Mouse (Mus musculus) kidney, adult 8-10 months (tissue): ENCODE data around the gene Trp53.
A peak's percentile ranks its signal among the peaks of the same experiment; 100 is the strongest.
"Not testable (repeated sequence)": the region's sequence is repeated elsewhere in the genome, so short reads cannot be mapped to it uniquely, and the experiment has no call there.

ENCODE experiments used
- DNase-seq, 2 experiments: peaks; one replicate each; pipeline ENCODE4 v3.0.0; 2022

Trp53 gene

GRCm38 (mm10) chr11:69580091-69580514 is at the start of gene Trp53, which contains the start of gene Wrap53:
Gene Trp53, plus strand, starts transcription at chr11:69580359.
Gene Wrap53, minus strand, starts transcription at chr11:69580255.
- DNase-seq = peak; percentile 96

GRCm38 (mm10) chr11:69530755-69531154 is 49.4 kb upstream of the Trp53 start:
- DNase-seq = not testable (repeated sequence)

DNA sequence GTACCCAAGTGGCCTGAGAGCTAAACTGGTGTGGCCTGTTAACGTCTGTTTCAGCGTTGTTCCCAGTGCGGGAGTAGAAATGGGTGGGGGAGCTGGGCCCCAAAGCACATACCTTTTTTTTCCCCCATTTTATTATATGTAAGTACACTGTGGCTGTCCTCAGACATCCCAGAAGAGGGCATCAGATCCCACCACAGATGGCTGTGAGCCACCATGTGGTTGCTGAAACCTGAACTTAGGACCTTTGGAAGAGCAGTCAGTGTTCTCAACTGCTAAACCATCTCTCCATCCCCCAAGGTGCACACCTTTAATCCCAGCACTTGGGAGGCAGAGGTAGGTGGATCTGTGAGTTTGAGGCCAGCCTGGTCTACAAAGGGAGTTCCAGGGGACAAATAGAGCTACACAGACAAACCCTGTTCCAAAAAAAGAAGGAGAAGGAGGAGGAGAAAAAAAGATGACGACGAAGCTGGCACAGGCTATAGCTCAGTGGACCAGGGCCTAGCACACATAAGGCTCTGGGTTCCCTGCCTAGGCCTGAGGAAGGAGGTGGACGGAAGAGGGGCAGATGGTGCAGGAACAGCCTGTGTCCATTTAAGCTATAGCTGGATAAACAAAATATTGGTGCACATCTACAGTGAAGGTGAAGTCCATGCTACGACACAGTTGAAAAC is 47.5 kb upstream of the Trp53 start:
- DNase-seq = no peak

DNA sequence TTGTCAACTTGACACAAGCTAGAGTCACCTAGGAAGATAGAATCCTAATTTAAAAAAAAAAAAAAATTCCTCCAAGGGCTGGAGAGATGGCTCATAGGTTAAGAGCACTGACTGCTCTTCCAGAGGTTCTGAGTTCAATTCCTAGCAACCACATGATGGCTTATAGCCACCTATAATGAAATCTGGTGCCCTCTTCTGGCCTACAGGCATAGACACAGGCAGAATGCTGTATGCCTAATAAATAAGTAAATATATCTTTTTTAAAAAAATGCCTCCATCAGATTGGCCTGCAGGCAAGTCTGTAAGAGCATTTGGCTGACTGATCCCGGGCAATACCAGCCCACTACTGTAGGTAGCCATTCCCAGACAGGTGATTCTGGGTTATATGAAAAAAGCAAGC is 45.2 kb upstream of the Trp53 start:
- DNase-seq = no peak

- no peak for DNase-seq
Observed at GRCm38 (mm10) chr11:69540700-69541099, 39.5 kb upstream of the Trp53 start.

DNA sequence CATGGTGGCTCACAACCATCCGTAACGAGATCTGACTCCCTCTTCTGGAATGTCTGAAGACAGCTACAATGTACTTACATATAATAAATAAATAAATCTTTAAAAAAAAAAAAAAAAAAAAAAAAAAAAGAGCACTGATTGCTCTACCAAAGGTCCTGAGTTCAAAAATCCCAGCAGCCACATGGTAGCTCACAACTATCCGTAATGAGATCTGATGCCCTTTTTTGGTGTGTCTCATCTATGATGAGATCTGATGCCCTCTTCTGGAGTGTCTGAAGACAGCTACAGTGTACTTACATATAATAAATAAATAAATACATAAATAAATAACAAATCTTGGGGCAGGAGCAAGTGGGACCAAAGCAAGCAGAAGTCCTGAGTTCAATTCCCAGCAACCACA is 38.4 kb upstream of the Trp53 start:
- not testable (repeated sequence) for DNase-seq

GRCm38 (mm10) chr11:69543598-69543997 is 36.6 kb upstream of the Trp53 start:
- DNase-seq = no peak

GRCm38 (mm10) chr11:69545957-69546356 is 34.2 kb upstream of the Trp53 start:
- no peak for DNase-seq

DNA sequence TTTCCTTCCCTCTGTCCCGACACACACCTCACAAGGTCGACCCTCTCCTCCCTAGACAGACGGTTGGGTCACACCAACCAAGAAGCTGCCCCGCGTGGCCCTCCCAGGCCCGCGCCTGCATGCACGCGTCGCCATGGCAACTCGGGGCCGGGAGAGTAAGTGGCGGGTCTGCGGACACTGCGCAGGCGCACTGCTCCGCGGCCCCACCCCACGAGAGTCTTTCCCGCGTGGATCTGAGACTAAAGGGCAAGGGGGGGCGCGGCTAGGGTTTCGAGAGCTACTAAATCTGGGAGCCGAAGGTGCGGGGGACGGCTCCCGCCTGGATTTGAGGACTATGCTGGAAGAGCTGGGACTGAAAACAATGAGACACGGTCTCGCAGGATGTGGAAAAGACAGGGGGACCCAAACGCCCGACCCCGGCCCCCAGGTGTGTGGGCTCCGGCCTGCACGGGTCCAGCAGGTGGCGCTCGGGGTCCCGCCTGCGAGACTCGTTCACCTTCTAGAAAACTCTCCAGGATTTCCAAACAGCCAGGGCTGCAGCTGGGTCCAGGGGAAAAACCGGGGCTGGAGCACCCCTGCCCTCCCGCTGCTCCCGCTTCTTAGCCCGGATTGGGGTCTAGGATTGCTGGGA is 33.6 kb upstream of the Trp53 start:
- DNase-seq = peak; percentile 62 to 74

DNA sequence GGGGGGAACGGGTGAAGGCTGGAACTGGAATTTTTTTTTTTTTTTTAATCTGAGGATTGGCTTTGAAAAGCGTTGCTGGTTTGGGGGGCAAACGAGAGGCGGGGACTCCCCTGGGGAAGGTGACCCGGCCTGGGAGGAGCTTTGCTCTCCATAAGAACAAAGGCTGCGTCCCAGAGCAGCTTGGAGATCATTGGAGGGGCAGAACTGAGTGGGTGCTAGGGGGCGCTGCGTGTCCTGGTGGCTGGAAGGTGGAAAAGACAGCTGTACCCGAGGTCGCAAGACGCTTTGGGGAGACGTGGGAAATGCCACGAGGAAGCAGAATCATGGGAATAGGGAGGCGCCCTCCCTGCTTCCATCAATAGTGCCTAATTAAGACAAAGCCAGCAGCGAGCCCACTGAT is 33.1 kb upstream of the Trp53 start:
- peak; percentile 27 to 60 for DNase-seq

DNA sequence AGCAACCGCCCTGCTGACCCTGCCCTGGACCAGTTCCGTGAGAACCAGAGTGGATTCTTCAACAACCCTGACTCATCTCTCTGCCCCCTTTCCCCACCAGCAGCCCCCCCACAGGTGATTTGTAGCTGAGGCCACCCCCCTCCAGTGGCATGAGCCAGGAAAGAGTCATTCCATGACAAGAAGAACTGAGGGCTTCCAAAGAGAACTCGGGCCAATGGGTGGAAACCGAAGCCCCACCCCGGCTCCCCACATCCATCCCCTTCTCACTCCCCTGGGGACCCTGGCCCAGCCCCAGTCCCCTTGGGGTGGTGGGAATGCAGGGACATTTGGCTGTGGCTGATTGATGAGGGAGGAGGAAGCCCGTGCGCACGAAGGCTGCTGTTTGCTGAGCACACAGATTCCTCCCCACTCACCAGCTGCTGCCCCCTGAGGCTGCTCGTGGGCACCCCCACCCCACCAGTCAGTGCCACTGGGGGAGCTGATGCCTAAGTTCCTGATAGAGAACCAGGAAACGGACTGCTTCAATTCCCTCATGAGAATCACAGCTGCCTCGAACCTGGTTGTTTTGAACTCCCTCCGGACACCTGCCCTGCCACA is 31.0 kb upstream of the Trp53 start, which contains the start of gene Dnah2:
TSS of gene Dnah2 (minus strand) at position 51 of the 597 bp plus-strand sequence.
- DNase-seq = no peak

DNA sequence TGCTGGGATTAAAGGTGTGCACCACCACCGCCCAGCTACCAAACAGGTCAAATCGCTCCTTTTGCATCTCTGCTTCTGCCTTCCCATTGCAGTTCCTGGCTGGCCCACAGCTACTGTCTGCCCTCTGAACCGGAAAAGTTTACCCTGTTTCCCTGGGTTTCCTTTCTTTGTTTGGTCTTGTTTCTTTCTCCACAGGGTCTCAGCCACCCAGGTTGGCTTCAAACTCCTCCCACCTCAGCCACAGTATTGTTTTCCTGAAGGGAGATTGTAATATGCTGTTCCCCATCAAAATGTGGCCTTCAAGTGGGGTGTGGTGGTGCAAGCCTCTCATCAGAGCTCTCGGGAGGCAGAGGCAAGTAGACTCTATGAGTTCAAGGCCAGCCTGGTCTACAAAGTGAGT is 28.8 kb upstream of the Trp53 start:
- no peak for DNase-seq

DNA sequence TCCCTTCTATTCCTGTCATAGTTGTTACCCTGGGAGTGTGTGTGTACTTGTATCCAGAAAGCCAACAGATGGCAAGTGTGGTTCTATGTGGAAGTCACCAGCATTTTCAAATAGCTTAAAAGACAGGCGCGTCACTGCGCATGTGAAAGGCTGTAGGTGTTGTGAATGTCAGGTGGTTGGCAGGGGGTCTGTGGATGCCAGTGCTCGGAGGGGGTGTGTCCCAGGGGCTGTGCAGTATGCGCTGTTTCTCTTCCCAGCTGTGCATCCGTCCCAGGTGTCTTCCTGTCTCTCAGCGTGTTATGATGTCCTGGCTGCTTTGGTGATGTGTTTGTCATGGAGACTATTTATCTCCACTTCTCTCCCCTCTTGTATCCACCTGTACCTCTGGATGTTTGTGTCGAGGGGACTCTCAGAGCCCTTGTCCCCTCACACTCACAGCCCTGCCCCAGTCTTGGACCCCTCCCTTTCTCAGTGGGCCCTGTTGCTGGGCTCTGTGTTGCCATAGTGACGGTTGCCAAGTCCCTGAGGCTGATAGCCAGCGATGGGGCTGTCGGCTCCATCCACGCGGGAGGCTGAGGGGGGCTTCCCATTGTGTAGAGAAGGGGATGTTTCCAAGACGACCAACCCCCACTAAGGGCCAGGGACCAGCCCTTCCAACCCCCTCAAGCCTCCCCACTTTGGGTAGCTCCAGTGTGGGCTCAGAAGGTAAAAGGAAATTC is 27.4 kb upstream of the Trp53 start:
- DNase-seq = no peak

DNA sequence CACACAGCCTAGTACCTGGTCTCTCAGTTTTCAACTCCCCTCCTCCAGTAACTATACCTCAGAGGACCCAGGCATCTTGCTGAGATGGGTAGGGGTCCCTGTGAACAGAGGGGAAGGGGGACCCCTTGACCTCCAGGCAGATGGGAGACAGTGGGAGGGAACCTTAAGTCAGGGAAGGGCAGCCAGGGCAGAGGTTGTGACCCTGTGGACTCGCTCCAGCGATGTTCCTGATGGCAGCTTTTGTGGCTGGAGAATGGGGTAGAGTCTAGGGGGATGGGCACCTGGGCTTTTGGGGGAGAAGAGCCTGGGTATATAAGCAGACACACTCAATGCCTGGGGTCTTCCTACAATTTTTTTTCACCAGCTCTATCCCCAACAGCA is 26.8 kb upstream of the Trp53 start:
- no peak for DNase-seq

DNA sequence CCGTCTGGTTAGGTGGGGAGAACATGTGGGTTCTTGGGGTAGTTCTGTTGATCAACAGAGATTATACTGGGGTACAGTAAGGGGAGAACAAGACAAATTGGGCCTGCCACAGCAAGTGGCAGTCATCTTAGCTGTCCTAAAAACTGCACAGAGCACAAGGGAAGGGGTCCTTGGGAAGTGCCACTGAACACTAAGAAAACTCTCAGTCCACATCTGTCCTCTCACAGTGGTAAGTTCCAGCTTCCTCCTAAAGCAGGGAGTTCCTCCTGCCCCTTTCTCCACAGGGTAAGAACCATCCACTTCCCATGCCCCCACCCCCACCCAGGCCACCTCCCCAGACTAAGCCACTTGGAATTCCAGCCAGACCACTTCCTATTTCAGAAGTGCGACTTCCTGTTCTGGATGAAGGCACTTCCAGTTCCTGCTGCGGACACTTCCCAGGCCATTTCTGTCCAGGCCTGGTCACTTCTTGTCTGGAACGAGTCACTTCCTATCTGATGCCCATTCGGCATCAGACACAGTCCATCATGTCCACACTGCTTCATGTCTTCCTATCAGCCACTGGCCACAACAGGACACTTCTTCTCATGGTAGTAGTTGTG is 25.5 kb upstream of the Trp53 start:
- DNase-seq = no peak

DNA sequence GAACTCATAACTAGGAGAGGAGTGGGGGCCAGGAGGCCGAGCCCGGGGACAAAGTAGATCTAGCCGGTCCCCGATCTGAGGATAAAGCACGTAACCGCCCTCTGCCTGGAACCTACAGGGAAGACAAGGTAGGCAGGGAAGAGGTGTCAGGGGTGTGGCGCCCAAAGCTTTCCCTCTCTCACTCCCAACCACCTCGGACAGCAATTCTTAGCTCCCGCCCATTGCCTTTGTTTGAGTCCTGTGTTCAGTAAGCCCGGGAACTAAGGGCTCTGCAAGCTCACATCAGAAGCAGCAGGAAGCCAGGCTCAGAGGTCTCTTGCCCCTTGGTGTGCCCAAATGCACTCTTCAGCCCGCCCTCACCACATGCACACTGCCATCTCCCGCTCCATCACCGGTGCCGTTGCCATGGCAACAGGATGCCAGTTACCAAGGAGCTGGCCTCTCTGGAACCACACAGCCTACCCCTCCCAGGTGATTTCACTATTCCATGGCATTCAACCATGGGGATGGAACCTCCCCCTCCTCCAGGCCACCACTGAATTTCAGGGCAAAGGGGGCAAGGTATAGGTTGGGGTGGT is 22.7 kb upstream of the Trp53 start:
- no peak for DNase-seq

DNA sequence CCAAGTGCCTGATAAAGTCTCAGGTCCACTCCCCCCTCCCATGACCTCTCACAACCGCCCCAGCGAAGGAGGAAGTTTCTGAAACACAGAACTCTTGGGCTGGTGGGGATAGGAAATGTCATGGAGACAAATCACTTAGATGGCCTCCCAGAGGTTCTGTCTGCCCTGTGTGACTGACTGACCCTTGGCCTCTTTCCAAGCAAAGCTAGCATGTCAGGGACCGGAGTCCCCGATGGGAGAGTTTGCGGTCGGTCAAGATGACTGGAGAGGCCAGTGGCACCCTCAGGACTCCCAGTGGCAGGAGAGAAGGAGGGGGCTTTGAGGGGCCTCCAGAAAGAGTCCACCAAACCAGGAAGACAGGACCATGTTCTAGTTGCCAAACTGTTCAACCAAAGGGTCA is 21.4 kb upstream of the Trp53 start:
- no peak for DNase-seq

DNA sequence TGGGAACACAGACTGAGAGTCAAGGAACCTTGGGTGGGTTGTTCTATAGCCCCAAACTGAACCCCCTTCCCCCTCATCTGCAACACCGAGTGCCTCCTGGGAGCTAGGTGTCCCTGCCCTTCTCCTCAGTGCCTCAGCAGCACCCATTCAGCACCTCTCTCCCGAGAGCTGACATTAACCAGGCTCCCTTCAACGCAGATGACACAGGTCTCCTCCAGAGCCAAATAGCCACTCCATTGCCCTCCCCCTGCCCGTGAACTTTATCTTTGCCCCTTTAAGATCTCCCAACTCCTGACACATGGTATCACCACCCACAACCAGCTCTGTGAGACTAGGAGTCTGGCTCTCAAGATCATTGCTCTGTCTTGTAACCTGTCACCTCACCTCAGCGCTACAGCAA is 21.0 kb upstream of the Trp53 start:
- DNase-seq = no peak

GRCm38 (mm10) chr11:69559851-69560765 is 20.1 kb upstream of the Trp53 start, which contains the start of gene Efnb3:
Gene Efnb3, minus strand, starts transcription at chr11:69560205.
- DNase-seq = no peak

DNA sequence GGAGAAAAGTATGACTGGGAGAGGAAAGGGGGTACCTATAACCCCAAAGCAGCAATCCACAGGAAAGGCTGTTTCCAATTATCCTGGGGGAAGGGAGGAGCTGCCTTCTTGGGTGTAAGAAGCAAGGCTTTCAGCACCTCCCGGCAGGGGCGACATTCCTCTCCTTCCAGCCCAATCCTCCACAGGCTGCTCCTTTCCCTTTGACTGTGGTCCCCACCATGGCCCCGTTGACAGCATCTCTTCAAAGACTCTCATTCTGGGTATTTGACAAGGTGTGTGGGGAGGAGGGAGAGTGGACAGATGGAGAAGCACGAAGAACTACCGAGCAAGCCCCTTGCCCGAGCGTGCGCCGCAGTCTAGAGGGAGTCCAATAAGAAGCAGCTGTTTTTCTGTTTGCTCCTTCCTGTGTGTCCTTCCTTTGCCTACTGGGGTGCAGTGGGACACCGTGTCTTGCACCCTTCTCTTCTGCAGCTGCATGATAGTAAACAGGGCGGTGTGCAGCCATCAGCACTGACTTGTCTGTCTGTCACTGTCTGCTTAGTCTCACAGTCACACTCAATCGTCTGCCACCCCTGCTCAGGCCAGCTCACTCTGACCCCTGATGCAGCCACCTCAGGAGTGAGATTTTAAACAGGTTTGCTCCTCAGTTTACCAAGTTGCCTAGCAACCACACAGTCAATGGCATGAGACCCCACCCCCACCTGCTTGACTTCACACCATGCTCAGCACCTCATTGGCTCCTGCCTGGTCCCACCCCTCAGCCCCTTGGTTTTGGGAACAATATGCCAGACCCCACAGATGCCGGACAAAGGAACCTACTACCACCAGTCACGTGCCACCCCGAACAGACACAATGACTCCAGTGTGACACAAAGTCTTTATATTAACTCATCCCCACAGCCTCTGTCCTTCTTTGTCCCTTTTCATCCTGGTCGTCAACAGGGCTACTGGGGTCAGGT is 19.0 kb upstream of the Trp53 start:
- DNase-seq = no peak
